Mouse (Mus musculus): ENCODE data around the gene Gp1ba. TPM values are rescaled to one million over a fixed set of nuclear protein-coding genes. Genes with fewer than 3 reads are reported as not detected.

Gp1ba gene
- total and polyA plus RNA-seq, 3 experiments = 0.25 to 0.84 TPM; not detected in 1

- Histone ChIP-seq H3K9me3 (replicated peaks; ENCODE audit: low read length) (no peaks in the 10 kb centered on the region), H3K79me2 (replicated peaks; ENCODE audit: control insufficient read depth, extremely low read depth, insufficient read depth, poor library complexity, severe bottlenecking) (no peaks in the 10 kb centered on the region), H3K36me3 (replicated peaks in 1 of 2; ENCODE audit: control insufficient read depth in 1 of 2, insufficient read depth in 1 of 2, low read length in 1 of 2) (peaks cover 53 to 76% of the 10 kb centered on the region in 2 experiments), H3K27me3 (replicated peaks) (no peaks in the 10 kb centered on the region), H3K4me2 (ENCODE audit: insufficient read depth, low read depth, poor library complexity, severe bottlenecking) (no peak overlapping the region), H3K4me1 (ENCODE audit: control insufficient read depth in 1 of 2, insufficient read depth in 2 of 2) (peaks cover 0 to 21% of the 10 kb centered on the region in 2 experiments; a peak in 2 of 4 replicates), H3K4me3 (replicated peaks in 1 of 3; ENCODE audit: low read depth in 2 of 3, low read length in 2 of 3, poor library complexity in 1 of 3) (no peak overlapping the region), H3K9ac (ENCODE audit: insufficient read depth, low read depth) (no peak overlapping the region), H3K27ac (ENCODE audit: insufficient read depth, low read depth) (no peak overlapping the region)
- dilution Hi-C loops (cut with MboI; ENCODE audit: extremely low pct_ligation_motif_present, extremely low pct_unique_long_range_greater_than_20kb, low sequenced_read_pairs) = no loop called here
- no peak for DNase-seq (ENCODE audit: extremely low read depth)
- TF ChIP-seq E2F4 (IDR thresholded peaks at IDR 0.05; ENCODE audit: insufficient replicate concordance, low read depth, low read length) = no peak
- no peak for TF ChIP-seq ZKSCAN1 (IDR thresholded peaks at IDR 0.05; ENCODE audit: borderline replicate concordance, low read depth, low read length)
- TF ChIP-seq IRF4 (IDR thresholded peaks at IDR 0.05; ENCODE audit: low read depth, low read length) = no peak
- no peak for TF ChIP-seq PAX5 (IDR thresholded peaks at IDR 0.05; ENCODE audit: low read length)
- TF ChIP-seq GABPA (IDR thresholded peaks at IDR 0.05; ENCODE audit: insufficient replicate concordance, low read depth, low read length) = no peak
- TF ChIP-seq USF2 (conservative IDR thresholded peaks at IDR 0.05; ENCODE audit: low read depth, low read length) = no peak
- no peak for TF ChIP-seq MAZ (IDR thresholded peaks at IDR 0.05; ENCODE audit: low read depth, low read length)
- no peak for TF ChIP-seq MYC (IDR thresholded peaks at IDR 0.05; ENCODE audit: low read depth, low read length)
- TF ChIP-seq NELFE (IDR thresholded peaks at IDR 0.05; ENCODE audit: low read depth, low read length) = no peak
- no peak for TF ChIP-seq EP300 (IDR thresholded peaks at IDR 0.05; ENCODE audit: low read length)
- TF ChIP-seq ZC3H11A (IDR thresholded peaks at IDR 0.05; ENCODE audit: low read depth, low read length) = no peak
- no peak for TF ChIP-seq HCFC1 (IDR thresholded peaks at IDR 0.05; ENCODE audit: low read depth, low read length)
- TF ChIP-seq NRF1 (IDR thresholded peaks at IDR 0.05; ENCODE audit: low read depth, low read length) = no peak
- in situ Hi-C loops (cut with MboI; ENCODE audit: low pct_ligation_motif_present, low pct_unique_long_range_greater_than_20kb, low sequenced_read_pairs) = loop anchor here (5.0 kb wide), 1 partner anchor 33 kb away; no protein-coding TSS in a partner anchor
Measured at GRCm38 (mm10) chr11:70674014-70674413, 35.1 kb downstream of the Gp1ba start.

- Histone ChIP-seq H3K36me3 (replicated peaks in 1 of 2; ENCODE audit: control insufficient read depth in 1 of 2, insufficient read depth in 1 of 2, low read length in 1 of 2) (peaks cover 57 to 81% of the 10 kb centered on the region in 2 experiments), H3K27me3 (replicated peaks) (no peaks in the 10 kb centered on the region), H3K4me3 (replicated peaks in 1 of 3; ENCODE audit: low read depth in 2 of 3, low read length in 2 of 3, poor library complexity in 1 of 3) (no peak overlapping the region), H3K9ac (ENCODE audit: insufficient read depth, low read depth) (no peak overlapping the region), H3K27ac (ENCODE audit: insufficient read depth, low read depth) (no peak overlapping the region), H3K4me2 (ENCODE audit: insufficient read depth, low read depth, poor library complexity, severe bottlenecking) (no peak overlapping the region), H3K9me3 (replicated peaks; ENCODE audit: low read length) (no peaks in the 10 kb centered on the region), H3K4me1 (ENCODE audit: control insufficient read depth in 1 of 2, insufficient read depth in 2 of 2) (peaks cover 0 to 26% of the 10 kb centered on the region in 2 experiments; a peak in 2 of 4 replicates), H3K79me2 (replicated peaks; ENCODE audit: control insufficient read depth, extremely low read depth, insufficient read depth, poor library complexity, severe bottlenecking) (no peaks in the 10 kb centered on the region)
- dilution Hi-C loops (cut with MboI; ENCODE audit: extremely low pct_ligation_motif_present, extremely low pct_unique_long_range_greater_than_20kb, low sequenced_read_pairs) (no loop called here), in situ Hi-C loops (cut with MboI; ENCODE audit: low pct_ligation_motif_present, low pct_unique_long_range_greater_than_20kb, low sequenced_read_pairs) (loop anchor here (5.0 kb wide), 1 partner anchor 33 kb away; no protein-coding TSS in a partner anchor)
- DNase-seq (ENCODE audit: extremely low read depth) = no peak
- TF ChIP-seq JUND (conservative IDR thresholded peaks at IDR 0.05; ENCODE audit: low read depth, low read length) (no peak), POLR2A (IDR thresholded peaks at IDR 0.05; ENCODE audit: low read depth, low read length) (no peak), GABPA (IDR thresholded peaks at IDR 0.05; ENCODE audit: insufficient replicate concordance, low read depth, low read length) (no peak), HCFC1 (IDR thresholded peaks at IDR 0.05; ENCODE audit: low read depth, low read length) (no peak), POLR2AphosphoS2 (IDR thresholded peaks at IDR 0.05; ENCODE audit: low read depth, low read length) (no peak), EP300 (IDR thresholded peaks at IDR 0.05; ENCODE audit: low read length) (no peak), ZNF384 (IDR thresholded peaks at IDR 0.05; ENCODE audit: low read depth, low read length) (no peak), ZKSCAN1 (IDR thresholded peaks at IDR 0.05; ENCODE audit: borderline replicate concordance, low read depth, low read length) (no peak), MEF2A (IDR thresholded peaks at IDR 0.05; ENCODE audit: borderline replicate concordance, low read depth, low read length) (no peak), CTCF (conservative IDR thresholded peaks at IDR 0.05 in 1 of 2, IDR thresholded peaks at IDR 0.05 in 1 of 2; ENCODE audit: low read depth in 2 of 2, low read length in 2 of 2) (no peak), RCOR1 (conservative IDR thresholded peaks at IDR 0.05; ENCODE audit: low read depth, low read length) (no peak), IRF4 (IDR thresholded peaks at IDR 0.05; ENCODE audit: low read depth, low read length) (no peak)
Measured at GRCm38 (mm10) chr11:70674501-70674900, 35.6 kb downstream of the Gp1ba start.

Data from CH12.LX (cell line).